Mouse (Mus musculus) lung, postnatal 0 days (tissue): ENCODE measurements around the gene Aldh4a1.

Experiments used
- CTCF ChIP-seq: IDR thresholded peaks from 2 replicates; pipeline ENCODE4 v1.5.1; 2016; ENCODE audit warnings: antibody characterized with exemption, mild to moderate bottlenecking
- EP300 ChIP-seq: IDR thresholded peaks from 2 replicates; pipeline ENCODE4 v1.6.1; 2016; ENCODE audit warnings: antibody characterized with exemption, mild to moderate bottlenecking, control low read depth

DNA sequence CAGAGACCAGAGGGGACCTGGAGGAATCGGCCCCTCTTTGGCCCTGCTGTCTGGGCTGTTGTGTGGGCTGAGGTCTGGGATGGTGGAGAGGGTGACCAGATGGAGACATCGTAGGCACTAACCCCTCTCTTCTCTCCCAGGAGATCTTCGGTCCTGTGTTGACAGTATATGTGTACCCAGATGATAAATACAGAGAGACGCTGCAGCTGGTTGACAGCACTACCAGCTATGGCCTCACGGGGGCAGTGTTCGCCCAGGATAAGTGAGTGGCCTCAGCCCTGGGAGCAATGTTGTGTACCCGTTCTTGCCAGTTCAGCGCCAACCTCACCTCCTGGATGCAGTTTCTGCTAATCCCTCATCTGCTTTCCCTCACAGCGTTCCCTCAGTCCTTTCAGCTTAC lies 21.3 kb downstream of the Aldh4a1 start:
- TF ChIP-seq CTCF (peak; percentile 94), EP300 (no peak)
